Mouse (Mus musculus): ENCODE data around the gene Catsper1.

DNA sequence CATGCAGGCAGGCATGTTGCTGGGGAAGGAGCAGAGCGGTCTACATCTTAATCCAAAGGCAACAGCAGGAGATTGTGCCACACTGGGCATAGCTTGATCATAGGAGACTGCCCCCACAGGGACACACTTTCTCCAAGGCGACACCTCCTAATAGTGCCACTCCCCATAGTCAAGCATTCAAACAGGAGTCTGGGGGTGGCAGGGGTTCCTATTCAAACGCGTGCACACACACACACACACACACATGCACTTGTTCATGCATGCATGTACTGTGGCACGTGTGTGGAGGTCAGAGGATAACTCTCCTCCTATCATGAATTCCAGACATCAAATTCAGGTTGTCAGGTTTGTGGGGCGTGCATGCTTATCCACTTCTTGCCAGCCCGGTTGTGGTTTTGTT lies 37.2 kb downstream of the Catsper1 start:
- TF ChIP-seq CTCF (IDR thresholded peaks at IDR 0.05) (no peak), EP300 (IDR thresholded peaks at IDR 0.05; ENCODE audit: insufficient read depth, low read depth, low read length) (no peak)

Data from heart, adult 2 months (tissue).